7 mouse cellular contexts compared by ENCODE assay signal in genomic region chr9:103595190-103595837, GRCm38 (mm10).
A peak's percentile ranks its signal among the peaks of the same experiment; 100 is the strongest.
DNase-seq lines count a peak whose midpoint lies in the region; ATAC-seq lines count a peak whose summit lies in the region.

No protein-coding gene starts in this region.

- peak; percentile 92 for ATAC-seq in hindbrain, embryonic 11.5 days (ENCODE audit: low FRiP score)
- no peak for ATAC-seq in megakaryocyte-erythroid progenitor cell, adult 5-6 weeks (replicated peaks; ENCODE audit: low FRiP score, low TSS enrichment, poor library complexity, severe bottlenecking)

- DNase-seq in Muller cell, postnatal 12 days (ENCODE audit: inconsistent ontology term) = peak; percentile 14
- DNase-seq in brain, embryonic 18.5 days (ENCODE audit: low read depth, low spot score) = peak; percentile 88
- DNase-seq in hindbrain, embryonic 11.5 days (ENCODE audit: low spot score) = peak; percentile 97
- peak; percentile 81 for DNase-seq in limb, embryonic 10.5 days (ENCODE audit: low spot score)
- DNase-seq in right cerebral cortex, postnatal 14 days = peak; percentile 77
- DNase-seq in urinary bladder, postnatal 25 days (ENCODE audit: low spot score) = no peak

- H3K4me2 ChIP-seq in hindbrain, embryonic 11.5 days (replicated peaks; ENCODE audit: low read depth, low read length) = no peak overlapping the region

- no peaks in the 10 kb centered on the region for H3K27me3 ChIP-seq in hindbrain, embryonic 11.5 days (ENCODE audit: control insufficient read depth, insufficient read depth, low read length)
- H3K27me3 ChIP-seq in limb, embryonic 10.5 days (ENCODE audit: low read depth, poor library complexity, severe bottlenecking) = no peaks in the 10 kb centered on the region

- no peak overlapping the region for H3K4me3 ChIP-seq in hindbrain, embryonic 11.5 days (ENCODE audit: low read depth, low read length)
- no peak overlapping the region for H3K4me3 ChIP-seq in limb, embryonic 10.5 days

- no peak overlapping the region for H3K9ac ChIP-seq in hindbrain, embryonic 11.5 days (ENCODE audit: low read depth, low read length)

- peak overlapping the region; percentile 1; the same call in 1 of the 2 replicates for H3K27ac ChIP-seq in hindbrain, embryonic 11.5 days (ENCODE audit: low read depth, low read length)
- H3K27ac ChIP-seq in limb, embryonic 10.5 days = no peak overlapping the region

- H3K9me3 ChIP-seq in hindbrain, embryonic 11.5 days (ENCODE audit: control insufficient read depth, low read length) = no peaks in the 10 kb centered on the region
- H3K9me3 ChIP-seq in limb, embryonic 10.5 days (replicated peaks) = no peaks in the 10 kb centered on the region

- H3K4me1 ChIP-seq in hindbrain, embryonic 11.5 days (replicated peaks; ENCODE audit: control insufficient read depth, insufficient read depth, low read length) = peaks cover 5% of the 10 kb centered on the region; the same call in 1 of the 2 replicates
- 0 out of 2 replicates have a peak, but pooled peaks cover 3% of the 10 kb centered on the region for H3K4me1 ChIP-seq in limb, embryonic 10.5 days

- WGBS in hindbrain, embryonic 11.5 days = 29% methylated on average over 6 of the region's 6 CpGs
- WGBS in limb, embryonic 10.5 days = 74% methylated on average over 6 of the region's 6 CpGs

- no peaks in the 10 kb centered on the region for H3K36me3 ChIP-seq in hindbrain, embryonic 11.5 days (ENCODE audit: control insufficient read depth, insufficient read depth, low read length)
- no peaks in the 10 kb centered on the region for H3K36me3 ChIP-seq in limb, embryonic 10.5 days
